Mouse (Mus musculus) left cerebral cortex, adult 9 months (tissue): ENCODE results near the gene Ccdc85b.

Experiments
- DNase-seq, 2 experiments: peaks; one replicate each; pipeline ENCODE4 v3.0.0; 2022; ENCODE audit warnings: low spot score in 2 of 2

Ccdc85b gene

DNA sequence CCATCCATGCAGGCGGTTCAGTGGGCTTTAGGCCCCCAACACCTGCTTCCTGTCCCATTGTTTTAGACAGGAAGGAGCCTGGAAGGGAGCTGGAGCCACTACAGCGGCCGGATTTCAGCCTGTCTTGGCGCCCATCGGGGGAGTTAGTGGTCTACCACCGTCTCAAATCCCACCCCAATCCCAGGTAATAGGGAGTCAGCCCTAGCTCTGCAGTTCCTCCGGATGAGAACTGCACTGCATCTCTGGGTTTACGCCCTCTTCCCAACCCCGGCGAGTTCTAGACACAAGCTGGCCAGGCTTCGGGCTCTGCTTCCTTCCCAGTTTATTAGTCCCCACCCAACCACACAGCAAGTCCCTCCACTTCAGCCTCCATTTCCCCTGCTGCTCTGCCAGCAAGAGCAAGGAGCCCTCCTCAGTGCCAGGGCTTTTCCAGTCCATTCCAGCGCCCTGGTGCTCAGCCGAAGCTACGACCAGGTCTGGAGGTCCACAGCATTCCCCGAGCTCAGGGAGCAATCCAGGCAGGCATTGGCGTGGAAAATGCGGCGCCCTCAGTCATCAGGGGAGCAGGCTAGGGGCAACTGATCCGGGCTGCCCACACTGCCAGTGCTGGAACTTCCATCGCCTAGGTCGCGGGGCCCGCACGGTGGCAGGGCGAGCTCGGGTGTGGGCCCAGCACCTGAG is 1.3 kb downstream of the Ccdc85b start:
- no peak for DNase-seq

DNA sequence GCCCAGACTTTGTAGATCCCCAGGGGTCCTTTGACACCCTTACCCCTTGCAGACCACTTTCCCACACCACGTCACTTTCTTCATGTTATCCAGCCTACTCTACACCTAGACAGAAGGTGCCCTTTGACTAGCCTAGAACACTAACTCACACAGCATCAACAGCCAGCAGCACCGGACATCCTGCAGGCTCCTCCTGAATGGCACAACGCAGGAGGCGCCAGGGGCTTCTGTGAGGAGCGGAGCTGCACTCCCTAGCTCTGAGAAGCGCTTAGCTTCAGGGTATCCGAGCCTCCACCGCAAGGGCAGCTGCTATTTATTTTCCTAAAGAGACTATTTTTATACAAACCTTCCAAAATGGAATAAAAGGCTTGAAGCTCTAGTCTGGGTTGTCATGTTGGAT is 2.1 kb downstream of the Ccdc85b start:
- DNase-seq: no peak

DNA sequence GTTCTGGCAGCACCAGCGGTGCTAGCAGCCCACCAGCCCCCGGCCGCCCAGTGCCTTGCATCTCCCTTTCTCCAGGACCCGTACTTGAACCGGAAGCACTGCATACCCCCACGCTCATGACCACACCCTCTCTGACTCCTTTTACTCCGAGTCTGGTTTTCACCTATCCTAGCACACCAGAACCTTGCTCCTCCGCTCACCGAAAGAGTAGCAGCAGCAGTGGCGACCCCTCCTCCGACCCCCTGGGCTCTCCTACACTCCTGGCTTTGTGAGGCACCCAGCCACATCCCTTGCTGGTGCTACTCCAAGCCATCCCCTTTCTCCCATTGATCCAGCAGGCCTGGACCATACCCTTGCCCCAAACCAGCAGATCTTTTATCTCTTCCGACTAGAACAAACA is 2.7 kb downstream of the Ccdc85b start:
- DNase-seq: no peak

DNA sequence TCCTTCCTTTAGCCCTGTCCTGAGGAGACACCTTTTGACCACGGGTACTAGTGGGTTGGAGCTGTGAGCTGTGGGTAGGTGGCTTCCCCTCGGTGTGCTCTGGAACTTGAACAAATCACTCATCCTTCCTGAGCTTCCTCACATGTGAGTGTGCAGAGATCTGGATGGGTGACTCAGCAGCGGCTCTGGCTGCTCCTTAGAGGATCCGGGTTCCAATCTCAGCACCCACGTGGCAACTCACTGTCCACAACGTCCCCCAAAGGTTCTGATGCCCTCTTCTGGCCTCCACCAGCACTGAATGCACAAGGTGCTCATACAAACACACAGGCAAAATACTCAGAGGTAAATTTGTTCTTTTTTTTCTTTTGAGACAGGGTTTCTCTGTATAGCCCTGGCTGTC is 5.9 kb downstream of the Ccdc85b start:
- DNase-seq: no peak

DNA sequence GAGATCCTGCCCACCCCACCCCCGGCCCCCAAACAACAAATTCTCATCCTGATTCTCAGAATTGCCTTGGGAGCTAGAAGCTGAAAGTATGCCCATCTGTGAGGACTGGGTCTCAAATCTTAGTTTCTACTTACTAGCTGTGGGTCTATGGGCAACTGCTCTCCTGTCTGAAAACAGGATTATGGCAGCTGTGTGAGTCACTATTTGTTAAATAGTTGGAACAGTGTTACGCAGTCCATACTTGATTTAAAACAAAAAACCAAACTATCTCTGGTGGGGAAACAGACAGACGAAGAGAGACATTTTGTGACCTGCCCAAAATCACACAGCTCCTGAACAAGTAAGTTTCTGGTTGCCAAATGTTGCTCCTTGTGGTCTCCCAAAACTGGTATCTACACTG is 8.0 kb downstream of the Ccdc85b start:
- no peak for DNase-seq

- no peak for DNase-seq
Measured at GRCm38 (mm10) chr19:5448354-5449150, 9.1 kb downstream of the Ccdc85b start.

- peak in 1 of 2 experiments; percentile 66 for DNase-seq
Measured at GRCm38 (mm10) chr19:5447515-5448353, 10.0 kb downstream of the Ccdc85b start, which contains the start of gene Fosl1. TSS of gene Fosl1 (plus strand) at chr19:5447547.

DNA sequence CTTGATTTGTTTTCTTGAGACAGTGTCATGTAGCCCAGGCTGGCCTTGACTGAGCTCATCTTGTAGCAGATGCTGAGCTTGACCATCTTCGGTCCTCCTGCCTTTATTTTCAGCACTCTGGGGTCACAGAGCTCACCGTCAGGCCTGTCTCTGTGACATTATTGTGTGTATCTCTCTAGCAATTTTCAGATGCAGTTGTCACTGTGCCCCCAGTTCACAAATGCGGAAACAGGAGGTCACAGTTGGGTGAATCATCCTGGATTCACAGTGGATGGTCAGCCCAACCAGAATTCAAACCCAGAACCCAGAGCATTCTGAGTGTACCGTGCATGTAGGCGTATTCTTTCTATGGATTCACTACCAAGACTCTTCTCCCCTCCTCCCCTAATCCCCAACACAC is 11.9 kb downstream of the Ccdc85b start:
- no peak for DNase-seq

DNA sequence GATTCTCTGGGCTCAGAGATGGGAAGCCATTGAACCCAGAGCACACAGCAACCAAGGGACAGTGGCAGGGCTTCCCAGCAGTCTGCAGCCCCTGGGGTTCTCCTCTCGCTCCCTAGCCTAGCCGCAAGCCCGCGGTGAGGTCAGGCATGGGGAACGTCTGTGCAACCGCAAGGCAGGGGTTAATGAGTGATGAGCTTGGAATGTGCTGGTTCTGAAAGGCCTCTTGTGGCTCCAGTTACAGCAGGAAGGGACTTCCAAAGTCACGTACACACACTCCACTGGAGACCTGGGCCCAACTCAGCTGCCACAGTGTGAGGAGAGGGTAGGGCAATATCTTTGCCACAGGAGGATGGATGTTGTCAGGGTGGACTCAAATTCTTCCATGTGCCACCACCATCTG is 12.7 kb downstream of the Ccdc85b start:
- no peak for DNase-seq

- no peak for DNase-seq
Measured at GRCm38 (mm10) chr19:5444371-5444908, 13.3 kb downstream of the Ccdc85b start.

DNA sequence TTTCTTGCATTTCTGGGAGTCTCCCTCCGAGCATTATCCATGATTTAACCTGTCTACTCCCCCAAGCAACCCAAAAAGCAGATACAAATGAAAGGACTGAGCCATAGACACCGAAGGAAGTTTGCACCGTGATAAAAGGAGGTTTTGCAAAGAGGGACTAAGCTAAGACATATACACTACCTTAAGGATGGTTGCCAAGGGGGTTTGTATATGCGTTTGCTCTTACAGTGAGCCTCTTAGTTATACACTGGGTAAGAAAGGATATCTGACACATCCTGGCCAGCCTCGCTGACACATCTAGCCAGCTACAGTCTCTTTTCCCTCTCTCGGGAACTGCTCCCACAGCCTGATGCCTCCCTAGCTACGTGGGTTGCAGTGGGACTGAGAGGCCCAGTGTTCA is 23.7 kb downstream of the Ccdc85b start:
- DNase-seq: no peak

DNA sequence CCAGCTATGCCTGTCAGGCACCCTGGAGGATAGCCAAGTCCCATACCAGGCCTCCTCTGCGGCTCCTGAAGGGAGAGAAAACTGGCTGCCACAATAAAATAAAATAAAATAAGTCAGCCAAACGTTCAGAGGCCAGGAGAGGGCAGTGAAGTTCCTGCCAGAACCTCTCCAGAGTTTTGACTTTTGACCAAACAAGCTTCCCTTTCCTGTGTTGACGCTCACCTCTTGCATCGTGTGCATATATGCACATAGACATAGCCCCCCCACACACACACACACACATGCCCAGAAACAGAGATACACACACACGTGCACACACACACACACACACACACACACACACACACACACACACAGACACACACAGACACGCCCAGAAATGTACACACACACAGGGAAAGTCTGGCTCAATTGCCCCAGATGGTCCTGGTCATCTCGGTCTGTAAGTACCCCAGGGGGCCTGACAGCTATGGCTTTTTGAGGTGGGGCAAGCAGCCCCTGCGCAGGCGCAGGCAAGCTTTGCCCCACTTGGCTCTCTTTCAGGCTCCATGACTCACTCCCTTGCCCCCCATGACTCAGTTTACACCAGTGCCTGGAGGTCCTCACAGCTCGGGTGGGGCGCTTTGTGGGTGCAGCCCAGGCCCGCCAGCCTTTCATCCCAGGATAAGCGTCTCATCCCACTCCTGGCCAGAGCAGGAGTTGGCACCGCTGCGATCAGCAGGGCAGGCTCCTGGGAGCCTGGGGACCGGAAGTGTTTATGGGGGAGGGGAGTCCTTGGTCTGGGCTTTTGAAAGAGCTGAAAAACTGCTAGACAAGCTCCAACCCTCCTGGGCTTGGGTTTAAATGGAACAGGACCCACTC is 24.5 kb downstream of the Ccdc85b start:
- DNase-seq: no peak

DNA sequence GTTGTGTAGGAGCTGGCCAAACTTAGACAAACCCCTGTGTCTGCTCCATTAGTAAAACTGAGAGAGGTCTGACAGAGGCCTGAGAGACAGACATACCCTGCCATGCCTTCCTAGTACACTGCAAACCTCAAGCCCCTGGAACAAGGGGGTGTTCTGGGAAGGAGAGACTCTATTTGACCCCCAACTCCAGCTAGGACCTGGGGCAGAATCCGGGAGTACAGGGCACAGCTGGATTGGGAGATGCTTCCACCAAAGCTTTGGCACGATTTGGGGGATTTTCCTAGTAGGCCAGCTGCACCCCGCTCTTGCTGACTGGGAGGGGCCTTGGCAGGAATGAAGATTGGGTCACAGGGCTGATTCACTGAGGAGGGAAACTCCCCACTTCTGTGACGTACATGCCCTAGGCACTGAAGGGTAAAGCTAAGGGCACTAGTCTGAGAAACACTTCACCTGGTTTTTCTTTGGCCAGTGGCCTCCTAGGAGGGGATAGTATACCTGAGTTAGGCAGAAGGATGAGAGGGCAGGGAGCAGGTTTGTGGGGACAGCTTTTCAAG is 25.7 kb downstream of the Ccdc85b start:
- DNase-seq: no peak

DNA sequence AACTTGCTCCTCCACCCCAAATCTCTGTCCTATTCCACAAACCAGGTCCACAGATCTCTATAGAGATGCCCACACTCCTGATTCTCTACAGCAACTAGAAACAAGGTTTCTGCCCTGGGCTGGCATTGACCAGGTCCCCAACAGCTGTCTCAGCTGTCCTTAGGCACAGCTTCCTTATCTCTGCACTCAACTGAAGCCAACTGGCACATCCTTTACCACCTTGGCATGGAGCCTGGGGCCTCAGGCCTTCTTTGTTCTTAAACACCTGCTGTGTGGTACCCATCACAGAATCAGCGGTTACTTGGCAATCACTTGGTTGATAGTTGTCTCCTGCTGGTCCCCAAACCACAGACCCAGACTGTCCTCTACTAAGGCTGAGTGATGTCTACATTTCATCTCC is 27.3 kb downstream of the Ccdc85b start:
- no peak for DNase-seq

DNA sequence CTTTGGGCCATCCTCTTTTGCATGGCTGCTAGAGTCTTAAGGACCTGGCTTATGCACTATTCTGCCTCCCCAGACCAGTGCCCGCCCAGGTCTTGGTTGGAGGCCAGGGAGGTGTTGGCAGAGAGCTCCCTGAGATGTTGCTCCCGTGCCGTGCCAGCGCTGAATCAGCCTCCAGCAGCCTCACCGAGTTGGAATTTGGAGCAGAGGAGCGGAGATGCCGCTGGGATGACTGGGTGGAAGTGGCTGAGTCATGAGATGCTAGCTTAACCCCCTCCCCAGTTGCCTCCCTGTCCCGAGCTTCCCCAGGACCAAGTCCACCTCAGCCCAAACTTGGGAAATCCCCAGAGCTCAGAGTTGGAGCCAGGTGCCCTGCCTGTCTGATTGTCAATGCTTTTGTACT is 27.9 kb downstream of the Ccdc85b start:
- no peak for DNase-seq

GRCm38 (mm10) chr19:5429219-5429618 is 28.5 kb downstream of the Ccdc85b start:
- no peak for DNase-seq

- no peak for DNase-seq
Measured at GRCm38 (mm10) chr19:5428083-5428482, 29.6 kb downstream of the Ccdc85b start.

DNA sequence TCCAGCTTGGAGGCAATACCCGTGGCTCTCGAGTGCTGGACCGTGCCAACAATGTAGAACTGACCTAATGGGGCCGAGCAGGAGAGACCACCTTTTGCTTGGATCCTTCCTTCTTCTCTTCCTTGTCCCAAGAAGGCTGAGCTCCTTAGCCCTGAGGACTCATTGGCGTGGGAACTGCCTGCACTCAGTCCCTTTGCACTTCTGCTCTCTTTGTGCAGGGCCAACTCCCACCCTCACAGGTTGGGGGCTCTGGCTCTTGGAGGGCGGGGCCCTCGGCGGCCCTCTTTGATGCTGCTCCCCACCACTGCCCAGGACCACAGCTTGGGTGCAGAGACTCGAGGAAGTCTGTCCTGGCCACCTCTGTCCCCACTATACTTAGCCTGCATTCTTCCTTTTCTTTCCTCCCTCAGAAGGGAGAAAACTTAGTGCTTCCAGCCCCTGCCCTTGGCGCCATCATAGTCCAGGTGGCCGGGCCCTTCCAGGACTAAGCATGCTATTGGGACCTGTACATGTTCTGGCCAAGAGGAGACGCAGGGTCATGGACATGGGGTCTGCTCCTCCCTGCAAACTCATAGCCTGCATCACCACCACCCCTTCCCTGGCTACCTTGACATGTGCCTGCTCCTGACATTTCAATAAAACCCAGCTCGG is 30.9 kb downstream of the Ccdc85b start:
- DNase-seq: no peak

- no peak for DNase-seq
Measured at GRCm38 (mm10) chr19:5425906-5426565, 31.7 kb downstream of the Ccdc85b start.
